In genomic region chr4:141146491-141147033, GRCm38 (mm10) we compare ENCODE assay signal across 13 mouse cellular contexts. TPM values are rescaled to one million over a fixed set of nuclear protein-coding genes. Genes with fewer than 3 reads are reported as not detected.
DNase-seq lines count a peak whose midpoint lies in the region; ATAC-seq lines count a peak whose summit lies in the region.
"Had no signal": no experiment of that assay in that cellular context is flagged by ENCODE, and none has a peak within 500 bp of the region (broad histone marks: within the 10 kb centered on the region; RNA-seq: fewer than 3 reads in every experiment).

No protein-coding gene starts in this region.

- H3K4me2 ChIP-seq in lung, embryonic 15.5 days: peak overlapping the region; percentile 79; the same call in 1 of the 2 replicates
- H3K4me2 ChIP-seq in liver, embryonic 16.5 days (ENCODE audit: low read depth, low read length): peak overlapping the region; percentile 89; the same call in 1 of the 2 replicates

- WGBS in heart, embryonic 10.5 days: 93% methylated on average over 6 of the region's 6 CpGs
- WGBS in lung, embryonic 15.5 days: 90% methylated on average over 6 of the region's 6 CpGs
- WGBS in liver, embryonic 16.5 days (ENCODE audit: insufficient replicate concordance): 78% methylated on average over 6 of the region's 6 CpGs

- no peaks in the 10 kb centered on the region for H3K27me3 ChIP-seq in heart, embryonic 10.5 days (ENCODE audit: insufficient read depth, poor library complexity, severe bottlenecking)
- no peaks in the 10 kb centered on the region for H3K27me3 ChIP-seq in lung, embryonic 15.5 days
- H3K27me3 ChIP-seq in liver, embryonic 16.5 days (ENCODE audit: control insufficient read depth, insufficient read depth, low read depth, low read length): no peaks in the 10 kb centered on the region

- H3K9ac ChIP-seq in lung, embryonic 15.5 days: peak overlapping the region; percentile 72; the same call in 1 of the 2 replicates
- H3K9ac ChIP-seq in liver, embryonic 16.5 days (ENCODE audit: low read depth, low read length): no peak overlapping the region

- intact Hi-C loops in gastrocnemius, postnatal 36 days (cut with DNase I): loop anchor here (5.0 kb wide), 1 partner anchor 216 kb away; no protein-coding TSS in a partner anchor

- H3K4me3 ChIP-seq in heart, embryonic 10.5 days: no peak overlapping the region
- no peak overlapping the region for H3K4me3 ChIP-seq in lung, embryonic 15.5 days
- no peak overlapping the region for H3K4me3 ChIP-seq in brown adipose tissue, adult 24 weeks (ENCODE audit: insufficient read depth, low read depth, low read length)
- no peak overlapping the region for H3K4me3 ChIP-seq in liver, embryonic 16.5 days (ENCODE audit: low read depth, low read length)

- ATAC-seq in lung, embryonic 15.5 days (ENCODE audit: borderline replicate concordance, extremely low read depth, low FRiP score, low TSS enrichment): no peak
- ATAC-seq in liver, embryonic 16.5 days (ENCODE audit: low read depth): no peak

- H3K27ac ChIP-seq in heart, embryonic 10.5 days: peak overlapping the region; percentile 96; the same call in 1 of the 2 replicates
- H3K27ac ChIP-seq in lung, embryonic 15.5 days: no peak overlapping the region; the same call in 1 of the 2 replicates
- peak overlapping the region; percentile 33; the same call in 1 of the 2 replicates for H3K27ac ChIP-seq in brown adipose tissue, adult 24 weeks (replicated peaks; ENCODE audit: low read depth, low read length)
- peak overlapping the region; percentile 91; the same call in 1 of the 2 replicates for H3K27ac ChIP-seq in liver, embryonic 16.5 days (ENCODE audit: low read length)

- no peaks in the 10 kb centered on the region for H3K9me3 ChIP-seq in heart, embryonic 10.5 days
- no peaks in the 10 kb centered on the region for H3K9me3 ChIP-seq in lung, embryonic 15.5 days
- H3K9me3 ChIP-seq in liver, embryonic 16.5 days (replicated peaks; ENCODE audit: control insufficient read depth, low read length): no peaks in the 10 kb centered on the region

- no peak for DNase-seq in heart, embryonic 10.5 days (ENCODE audit: low spot score)
- no peak for DNase-seq in heart, adult 18-20 months
- no peak for DNase-seq in lung, postnatal 10 days
- no peak for DNase-seq in cerebellum, postnatal 14 days
- no peak for DNase-seq in gastrocnemius, postnatal 36 days
- DNase-seq: cerebellum, postnatal 25 days; kidney, adult 8-10 months; left cerebral cortex, postnatal 4 days; thymus, postnatal 25 days had no signal

- H3K36me3 ChIP-seq in heart, embryonic 10.5 days: no peaks in the 10 kb centered on the region
- no peaks in the 10 kb centered on the region for H3K36me3 ChIP-seq in lung, embryonic 15.5 days
- no peaks in the 10 kb centered on the region for H3K36me3 ChIP-seq in liver, embryonic 16.5 days (ENCODE audit: control insufficient read depth, insufficient read depth)

- H3K4me1 ChIP-seq in heart, embryonic 10.5 days: peaks cover 23% of the 10 kb centered on the region
- peaks cover 20% of the 10 kb centered on the region for H3K4me1 ChIP-seq in lung, embryonic 15.5 days
- H3K4me1 ChIP-seq in brown adipose tissue, adult 24 weeks (ENCODE audit: control insufficient read depth, insufficient read depth, insufficient read length, low read length): peaks cover 3% of the 10 kb centered on the region; the same call in 1 of the 2 replicates
- peaks cover 29% of the 10 kb centered on the region for H3K4me1 ChIP-seq in liver, embryonic 16.5 days (ENCODE audit: control insufficient read depth, low read depth, low read length)

RNA-seq across cellular contexts. Expression of gene Fbxo42, which starts 1.2 kb away (rescaled TPM):
- 16.3 and 21.8 TPM in 2 replicates for polyA plus RNA-seq in heart, embryonic 10.5 days (2016; fragmentation: Nextera tagmentation; extraction: Ambion mirVana)
- total RNA-seq in heart, adult 18-20 months (2021): 10 to 100 TPM; 10.4 to 10.8 TPM
- polyA plus RNA-seq in lung, embryonic 15.5 days (2015; fragmentation: Nextera tagmentation; extraction: Ambion mirVana): 19.1 and 22.5 TPM in 2 replicates
- polyA plus RNA-seq in brown adipose tissue, adult 24 weeks (2012; ENCODE audit: insufficient read depth, insufficient read length, missing spikeins): 4.4 and 5.3 TPM in 2 replicates
- 16.3 and 18.0 TPM in 2 replicates for polyA plus RNA-seq in liver, embryonic 16.5 days (2015; fragmentation: Nextera tagmentation; extraction: Ambion mirVana)
- 1 to 10 TPM; 8.8 to 9.8 TPM for total RNA-seq in gastrocnemius, postnatal 36 days (2021)

RNA-seq across cellular contexts. Expression of gene Szrd1, which starts 7.0 kb away (rescaled TPM):
- 36.6 and 39.0 TPM in 2 replicates for polyA plus RNA-seq in heart, embryonic 10.5 days (2016; fragmentation: Nextera tagmentation; extraction: Ambion mirVana)
- total RNA-seq in heart, adult 18-20 months (2021): 10 to 100 TPM; 87.6 to 95.7 TPM
- 43.2 and 48.7 TPM in 2 replicates for polyA plus RNA-seq in lung, embryonic 15.5 days (2015; fragmentation: Nextera tagmentation; extraction: Ambion mirVana)
- 52.2 and 85.4 TPM in 2 replicates for polyA plus RNA-seq in brown adipose tissue, adult 24 weeks (2012; ENCODE audit: insufficient read depth, insufficient read length, missing spikeins)
- 18.1 and 19.1 TPM in 2 replicates for polyA plus RNA-seq in liver, embryonic 16.5 days (2015; fragmentation: Nextera tagmentation; extraction: Ambion mirVana)
- 100 to 1,000 TPM; 141 to 150 TPM for total RNA-seq in gastrocnemius, postnatal 36 days (2021)

RNA-seq across cellular contexts. Expression of gene Spata21, which starts 58.4 kb away (rescaled TPM):
- polyA plus RNA-seq in heart, embryonic 10.5 days (2016; fragmentation: Nextera tagmentation; extraction: Ambion mirVana): 0.05 TPM in 1 of 2 replicates, not detected in the other
- total RNA-seq in heart, adult 18-20 months (2021): not detected
- 0.16 and 0.62 TPM in 2 replicates for polyA plus RNA-seq in lung, embryonic 15.5 days (2015; fragmentation: Nextera tagmentation; extraction: Ambion mirVana)
- not detected in 2 replicates for polyA plus RNA-seq in brown adipose tissue, adult 24 weeks (2012; ENCODE audit: insufficient read depth, insufficient read length, missing spikeins)
- polyA plus RNA-seq in liver, embryonic 16.5 days (2015; fragmentation: Nextera tagmentation; extraction: Ambion mirVana): not detected in 2 replicates
- not detected for total RNA-seq in gastrocnemius, postnatal 36 days (2021)
- polyA plus RNA-seq: neural tube, embryonic 11.5 days had no signal
